Mouse (Mus musculus) olfactory bulb, adult 2 months (tissue): Measurements from ENCODE around the gene Syt2.

Experiments used
- CTCF ChIP-seq: fragments of 200-500 bp; IDR thresholded peaks from 2 replicates; pipeline ENCODE4 v1.5.1; 2012; ENCODE audit warnings: low read depth, mild to moderate bottlenecking, low read length, moderate library complexity; ENCODE audit not compliant: insufficient read depth
- POLR2A ChIP-seq: fragments of 200-500 bp; IDR thresholded peaks from 2 replicates; pipeline ENCODE4 v1.6.1; 2012; ENCODE audit warnings: mild to moderate bottlenecking, low read depth, low read length, moderate library complexity; ENCODE audit not compliant: insufficient read depth

- TF ChIP-seq POLR2A (no peak), CTCF (no peak)
Measured at GRCm38 (mm10) chr1:134609172-134609571, 37.3 kb upstream of the Syt2 start.
